Mouse (Mus musculus): Measurements from ENCODE around the gene 4930415O20Rik. TPM values are rescaled to one million over a fixed set of nuclear protein-coding genes. Genes with fewer than 3 reads are reported as not detected.

Gene 4930415O20Rik
- polyA plus RNA-seq, 1 experiment from 2014 or later, result not detected

- 88% methylated on average over 11 of the region's 11 CpGs for WGBS
Observed at GRCm38 (mm10) chr15:98587751-98588150, 16.9 kb downstream of the 4930415O20Rik start.

GRCm38 (mm10) chr15:98589640-98590336 lies 19.0 kb downstream of the 4930415O20Rik start:
- H3K27ac ChIP-seq (replicated peaks; ENCODE audit: low read depth, low read length), result no peak overlapping the region
- no peak overlapping the region for H3K9ac ChIP-seq (replicated peaks; ENCODE audit: low read length)
- H3K36me3 ChIP-seq (replicated peaks; ENCODE audit: control insufficient read depth, insufficient read depth, low read depth, low read length), result peaks cover 2% of the 10 kb centered on the region
- no peaks in the 10 kb centered on the region for H3K27me3 ChIP-seq (ENCODE audit: control insufficient read depth, insufficient read depth, low read length)
- no peaks in the 10 kb centered on the region for H3K4me1 ChIP-seq (ENCODE audit: control insufficient read depth, insufficient read depth, low read length)
- DNase-seq (ENCODE audit: low spot score), result no peak
- no peaks in the 10 kb centered on the region for H3K9me3 ChIP-seq (replicated peaks; ENCODE audit: control insufficient read depth, low read length)
- H3K4me2 ChIP-seq (ENCODE audit: low read depth, low read length), result no peak overlapping the region
- H3K4me3 ChIP-seq (ENCODE audit: low read depth, low read length), result no peak overlapping the region
- no peak for ATAC-seq (replicated peaks; ENCODE audit: insufficient number of reproducible peaks, low FRiP score, low TSS enrichment, low read depth)
- WGBS, result 67% methylated on average over 7 of the region's 7 CpGs

More at GRCm38 (mm10) chr15:98587751-98588150, 16.9 kb downstream of the 4930415O20Rik start:
- no peak overlapping the region for H3K4me2 ChIP-seq (ENCODE audit: low read depth, low read length)
- no peaks in the 10 kb centered on the region for H3K9me3 ChIP-seq (replicated peaks; ENCODE audit: control insufficient read depth, low read length)
- H3K9ac ChIP-seq (replicated peaks; ENCODE audit: low read length), result no peak overlapping the region
- peaks cover 2% of the 10 kb centered on the region for H3K36me3 ChIP-seq (replicated peaks; ENCODE audit: control insufficient read depth, insufficient read depth, low read depth, low read length)
- H3K27ac ChIP-seq (replicated peaks; ENCODE audit: low read depth, low read length), result no peak overlapping the region
- H3K4me3 ChIP-seq (ENCODE audit: low read depth, low read length), result no peak overlapping the region
- ATAC-seq (replicated peaks; ENCODE audit: insufficient number of reproducible peaks, low FRiP score, low TSS enrichment, low read depth), result no peak
- no peak for DNase-seq (ENCODE audit: low spot score)
- H3K4me1 ChIP-seq (ENCODE audit: control insufficient read depth, insufficient read depth, low read length), result no peaks in the 10 kb centered on the region
- H3K27me3 ChIP-seq (ENCODE audit: control insufficient read depth, insufficient read depth, low read length), result no peaks in the 10 kb centered on the region

- 76% methylated on average over 4 of the region's 4 CpGs for WGBS
- H3K36me3 ChIP-seq (replicated peaks; ENCODE audit: control insufficient read depth, insufficient read depth, low read depth, low read length), result peaks cover 9% of the 10 kb centered on the region
Observed at GRCm38 (mm10) chr15:98591396-98591795, 20.6 kb downstream of the 4930415O20Rik start.

GRCm38 (mm10) chr15:98594193-98594592 lies 23.4 kb downstream of the 4930415O20Rik start:
- peaks cover 15% of the 10 kb centered on the region for H3K36me3 ChIP-seq (replicated peaks; ENCODE audit: control insufficient read depth, insufficient read depth, low read depth, low read length)

More at GRCm38 (mm10) chr15:98591396-98591795, 20.6 kb downstream of the 4930415O20Rik start:
- Histone ChIP-seq H3K4me1 (ENCODE audit: control insufficient read depth, insufficient read depth, low read length) (no peaks in the 10 kb centered on the region), H3K4me2 (ENCODE audit: low read depth, low read length) (no peak overlapping the region), H3K27me3 (ENCODE audit: control insufficient read depth, insufficient read depth, low read length) (no peaks in the 10 kb centered on the region), H3K9me3 (replicated peaks; ENCODE audit: control insufficient read depth, low read length) (no peaks in the 10 kb centered on the region), H3K27ac (replicated peaks; ENCODE audit: low read depth, low read length) (no peak overlapping the region), H3K9ac (replicated peaks; ENCODE audit: low read length) (no peak overlapping the region), H3K4me3 (ENCODE audit: low read depth, low read length) (no peak overlapping the region)
- ATAC-seq (replicated peaks; ENCODE audit: insufficient number of reproducible peaks, low FRiP score, low TSS enrichment, low read depth) (no peak), DNase-seq (ENCODE audit: low spot score) (no peak)

GRCm38 (mm10) chr15:98595049-98595448 lies 24.2 kb downstream of the 4930415O20Rik start:
- Histone ChIP-seq H3K4me2 (ENCODE audit: low read depth, low read length) (no peak overlapping the region), H3K4me3 (ENCODE audit: low read depth, low read length) (no peak overlapping the region), H3K4me1 (ENCODE audit: control insufficient read depth, insufficient read depth, low read length) (no peaks in the 10 kb centered on the region), H3K36me3 (replicated peaks; ENCODE audit: control insufficient read depth, insufficient read depth, low read depth, low read length) (peaks cover 18% of the 10 kb centered on the region), H3K9me3 (replicated peaks; ENCODE audit: control insufficient read depth, low read length) (no peaks in the 10 kb centered on the region), H3K27me3 (ENCODE audit: control insufficient read depth, insufficient read depth, low read length) (no peaks in the 10 kb centered on the region), H3K9ac (replicated peaks; ENCODE audit: low read length) (no peak overlapping the region), H3K27ac (replicated peaks; ENCODE audit: low read depth, low read length) (no peak overlapping the region)
- DNase-seq (ENCODE audit: low spot score) (no peak), ATAC-seq (replicated peaks; ENCODE audit: insufficient number of reproducible peaks, low FRiP score, low TSS enrichment, low read depth) (no peak)
- WGBS, result 91% methylated on average over 5 of the region's 5 CpGs

More at GRCm38 (mm10) chr15:98594193-98594592, 23.4 kb downstream of the 4930415O20Rik start:
- no peak overlapping the region for H3K27ac ChIP-seq (replicated peaks; ENCODE audit: low read depth, low read length)
- no peaks in the 10 kb centered on the region for H3K4me1 ChIP-seq (ENCODE audit: control insufficient read depth, insufficient read depth, low read length)
- no peak overlapping the region for H3K4me2 ChIP-seq (ENCODE audit: low read depth, low read length)
- H3K4me3 ChIP-seq (ENCODE audit: low read depth, low read length), result no peak overlapping the region
- no peaks in the 10 kb centered on the region for H3K9me3 ChIP-seq (replicated peaks; ENCODE audit: control insufficient read depth, low read length)
- no peak overlapping the region for H3K9ac ChIP-seq (replicated peaks; ENCODE audit: low read length)
- WGBS, result 83% methylated on average over 19 of the region's 19 CpGs
- no peak for DNase-seq (ENCODE audit: low spot score)
- no peaks in the 10 kb centered on the region for H3K27me3 ChIP-seq (ENCODE audit: control insufficient read depth, insufficient read depth, low read length)
- ATAC-seq (replicated peaks; ENCODE audit: insufficient number of reproducible peaks, low FRiP score, low TSS enrichment, low read depth), result no peak

- WGBS, result 94% methylated on average over 14 of the region's 14 CpGs
- H3K36me3 ChIP-seq (replicated peaks; ENCODE audit: control insufficient read depth, insufficient read depth, low read depth, low read length), result peaks cover 20% of the 10 kb centered on the region
- H3K27ac ChIP-seq (replicated peaks; ENCODE audit: low read depth, low read length), result no peak overlapping the region
- H3K9ac ChIP-seq (replicated peaks; ENCODE audit: low read length), result no peak overlapping the region
- no peaks in the 10 kb centered on the region for H3K27me3 ChIP-seq (ENCODE audit: control insufficient read depth, insufficient read depth, low read length)
- no peaks in the 10 kb centered on the region for H3K9me3 ChIP-seq (replicated peaks; ENCODE audit: control insufficient read depth, low read length)
- H3K4me2 ChIP-seq (ENCODE audit: low read depth, low read length), result no peak overlapping the region
- ATAC-seq (replicated peaks; ENCODE audit: insufficient number of reproducible peaks, low FRiP score, low TSS enrichment, low read depth) (no peak), DNase-seq (ENCODE audit: low spot score) (no peak)
- H3K4me3 ChIP-seq (ENCODE audit: low read depth, low read length), result no peak overlapping the region
- no peaks in the 10 kb centered on the region for H3K4me1 ChIP-seq (ENCODE audit: control insufficient read depth, insufficient read depth, low read length)
Observed at GRCm38 (mm10) chr15:98596609-98597008, 25.8 kb downstream of the 4930415O20Rik start.

GRCm38 (mm10) chr15:98600036-98600709 lies 29.4 kb downstream of the 4930415O20Rik start:
- Histone ChIP-seq H3K9me3 (replicated peaks; ENCODE audit: control insufficient read depth, low read length) (no peaks in the 10 kb centered on the region), H3K4me3 (ENCODE audit: low read depth, low read length) (no peak overlapping the region), H3K36me3 (replicated peaks; ENCODE audit: control insufficient read depth, insufficient read depth, low read depth, low read length) (peaks cover 22% of the 10 kb centered on the region), H3K27me3 (ENCODE audit: control insufficient read depth, insufficient read depth, low read length) (no peaks in the 10 kb centered on the region), H3K9ac (replicated peaks; ENCODE audit: low read length) (no peak overlapping the region), H3K4me1 (ENCODE audit: control insufficient read depth, insufficient read depth, low read length) (no peaks in the 10 kb centered on the region), H3K27ac (replicated peaks; ENCODE audit: low read depth, low read length) (no peak overlapping the region), H3K4me2 (ENCODE audit: low read depth, low read length) (no peak overlapping the region)
- DNase-seq (ENCODE audit: low spot score) (no peak), ATAC-seq (replicated peaks; ENCODE audit: insufficient number of reproducible peaks, low FRiP score, low TSS enrichment, low read depth) (no peak)
- WGBS, result 91% methylated on average over 12 of the region's 12 CpGs

GRCm38 (mm10) chr15:98601832-98602190 lies 31.0 kb downstream of the 4930415O20Rik start:
- no peaks in the 10 kb centered on the region for H3K4me1 ChIP-seq (ENCODE audit: control insufficient read depth, insufficient read depth, low read length)
- H3K27me3 ChIP-seq (ENCODE audit: control insufficient read depth, insufficient read depth, low read length), result no peaks in the 10 kb centered on the region
- no peak overlapping the region for H3K27ac ChIP-seq (replicated peaks; ENCODE audit: low read depth, low read length)
- DNase-seq (ENCODE audit: low spot score) (no peak), ATAC-seq (replicated peaks; ENCODE audit: insufficient number of reproducible peaks, low FRiP score, low TSS enrichment, low read depth) (no peak)
- H3K4me3 ChIP-seq (ENCODE audit: low read depth, low read length), result no peak overlapping the region
- H3K9me3 ChIP-seq (replicated peaks; ENCODE audit: control insufficient read depth, low read length), result no peaks in the 10 kb centered on the region
- H3K36me3 ChIP-seq (replicated peaks; ENCODE audit: control insufficient read depth, insufficient read depth, low read depth, low read length), result peaks cover 14% of the 10 kb centered on the region
- H3K9ac ChIP-seq (replicated peaks; ENCODE audit: low read length), result no peak overlapping the region
- WGBS, result 78% methylated on average over 7 of the region's 7 CpGs
- H3K4me2 ChIP-seq (ENCODE audit: low read depth, low read length), result no peak overlapping the region

Measured in embryonic facial prominence, embryonic 11.5 days (tissue).